Mouse (Mus musculus) frontal cortex, postnatal 36 days (tissue): ENCODE results near the gene Wdr82.
"Not testable (repeated sequence)": the region's sequence is repeated elsewhere in the genome, so short reads cannot be mapped to it uniquely, and the experiment has no call there.

Experiments
- DNase-seq, 2 experiments: peaks; one replicate each; pipeline ENCODE4 v3.0.0; 2022; ENCODE audit warnings: low spot score in 2 of 2

Gene Wdr82

DNA sequence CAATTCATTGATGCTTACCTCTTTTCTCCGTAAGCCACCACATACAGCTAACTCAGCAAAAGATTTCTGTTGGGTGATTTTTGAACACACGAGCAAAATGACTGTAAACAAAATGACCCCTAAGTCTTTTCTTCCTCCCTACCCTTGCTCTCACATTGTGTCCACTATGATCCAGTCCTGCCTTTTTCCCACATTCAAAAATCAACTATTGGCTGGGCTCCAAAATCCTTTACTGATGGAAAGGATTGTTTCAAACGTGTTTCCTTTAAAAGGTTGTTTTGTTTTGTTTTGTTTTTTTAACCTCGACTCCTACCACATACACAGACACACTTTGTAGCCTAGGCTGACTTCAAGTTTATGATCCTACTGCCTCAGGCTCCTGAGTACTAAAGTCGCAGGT lies 10.3 kb upstream of the Wdr82 start:
- no peak for DNase-seq

DNA sequence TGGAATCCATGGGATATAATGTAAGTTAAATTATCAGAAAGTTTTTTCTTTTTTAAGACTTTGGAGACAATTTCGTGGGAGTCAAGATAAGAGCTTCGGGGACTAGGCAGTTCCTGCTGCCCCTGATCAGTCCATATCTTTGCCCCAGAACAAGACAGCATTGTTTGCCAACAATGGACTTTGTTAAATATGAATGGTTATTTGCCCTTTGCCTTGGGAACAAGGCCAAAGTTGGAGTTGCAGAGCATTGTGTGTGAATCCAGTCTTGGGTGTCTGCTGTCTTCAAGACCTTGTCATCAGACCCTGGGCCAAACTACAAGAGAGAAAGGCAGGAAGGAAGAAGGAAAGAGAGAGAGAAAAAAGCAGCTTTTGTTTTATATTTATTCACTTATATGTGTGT lies 4.0 kb upstream of the Wdr82 start:
- DNase-seq, result no peak

DNA sequence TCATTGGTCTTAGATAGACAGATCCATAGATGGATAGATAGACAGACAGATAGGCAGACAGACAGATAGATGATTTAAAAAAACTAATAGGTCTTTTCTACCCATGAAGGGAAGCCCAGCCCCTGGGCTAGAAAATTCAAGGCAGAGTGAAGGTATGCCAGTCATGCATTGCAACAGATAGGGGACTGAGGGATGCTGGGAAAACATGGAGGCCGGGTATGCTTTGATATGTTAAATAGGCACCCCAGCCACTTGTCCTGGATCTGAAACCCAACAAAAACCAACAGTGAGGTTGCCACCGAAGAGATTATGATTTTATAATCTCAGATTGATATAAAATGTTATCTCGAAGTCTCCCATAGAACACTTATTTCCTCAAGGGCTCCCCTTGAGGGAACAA lies 3.5 kb upstream of the Wdr82 start:
- DNase-seq, result no peak

GRCm38 (mm10) chr9:106167703-106168102 lies 3.0 kb upstream of the Wdr82 start:
- DNase-seq, result no peak

GRCm38 (mm10) chr9:106169006-106169405 lies 1.7 kb upstream of the Wdr82 start:
- DNase-seq, result not testable (repeated sequence)

- DNase-seq, result no peak
These were observed 811 bp upstream of the Wdr82 start for GRCm38 (mm10) chr9:106169917-106170316.

DNA sequence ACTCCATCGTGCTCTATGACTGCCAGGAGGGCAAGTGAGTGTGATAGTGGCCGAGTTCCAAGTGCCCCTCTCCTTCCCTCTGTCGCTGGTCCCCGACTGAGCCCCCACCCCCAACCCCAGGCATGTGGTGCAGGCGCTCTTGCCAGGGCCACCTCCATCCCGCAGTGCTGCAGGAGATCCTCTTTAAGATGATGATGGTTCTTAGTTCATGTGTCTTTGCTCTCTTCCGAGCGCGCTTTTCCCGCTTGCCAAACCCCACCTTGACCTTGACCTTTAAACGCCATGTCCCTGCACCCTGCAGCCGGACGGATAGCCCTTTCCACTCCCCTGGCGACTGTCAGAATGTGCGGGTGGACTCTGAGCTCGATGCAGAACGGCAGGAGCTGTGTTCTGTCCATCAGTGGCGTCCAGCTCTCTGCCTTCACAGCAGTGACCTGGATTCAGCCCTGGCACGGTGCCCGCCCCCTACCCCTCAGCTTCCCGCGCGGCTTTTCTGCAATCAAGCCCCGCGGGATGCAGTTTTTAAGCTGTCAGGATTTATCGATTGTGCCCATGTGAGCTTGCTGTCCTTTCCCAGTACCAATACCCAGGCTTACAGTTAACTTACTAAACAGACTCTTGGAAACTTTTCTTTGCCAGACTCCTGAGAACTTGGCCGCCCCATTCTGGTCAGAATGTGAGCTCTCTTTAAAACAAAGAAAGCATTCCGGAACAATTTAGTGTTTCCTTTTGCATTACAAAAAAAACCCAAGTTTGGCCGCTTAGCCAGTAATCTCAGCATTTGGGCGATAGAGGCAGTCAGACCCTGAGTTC lies 824 bp downstream of the Wdr82 start:
- peak; percentile 49 to 61 for DNase-seq

- no peak for DNase-seq
These were observed 1.8 kb downstream of the Wdr82 start for GRCm38 (mm10) chr9:106172527-106172926.

DNA sequence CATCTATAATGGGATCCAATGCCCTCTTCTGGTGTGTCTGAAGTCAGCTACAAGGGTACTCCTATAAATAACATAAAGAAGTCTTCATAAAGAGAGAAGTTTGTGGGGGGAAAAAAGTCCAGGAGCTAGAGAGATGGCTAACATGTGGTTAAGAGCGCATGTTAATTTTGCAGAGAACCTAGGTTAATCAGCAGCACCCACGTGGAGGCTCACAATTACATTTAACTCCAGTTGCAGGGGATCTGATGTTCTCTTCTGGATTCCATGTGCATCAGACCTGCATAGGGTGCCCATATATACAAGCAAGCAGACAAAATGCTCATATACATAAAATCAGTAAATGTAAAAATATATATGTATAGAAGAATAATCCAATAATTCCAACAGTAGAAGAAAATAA lies 2.6 kb downstream of the Wdr82 start:
- no peak for DNase-seq

- DNase-seq, result no peak
These were observed 4.9 kb downstream of the Wdr82 start for GRCm38 (mm10) chr9:106175552-106176200.

- no peak for DNase-seq
These were observed 6.0 kb downstream of the Wdr82 start for GRCm38 (mm10) chr9:106176769-106177168.

GRCm38 (mm10) chr9:106177799-106178198 lies 7.1 kb downstream of the Wdr82 start:
- no peak for DNase-seq

- DNase-seq, result no peak
These were observed 8.7 kb downstream of the Wdr82 start for GRCm38 (mm10) chr9:106179454-106179853.

DNA sequence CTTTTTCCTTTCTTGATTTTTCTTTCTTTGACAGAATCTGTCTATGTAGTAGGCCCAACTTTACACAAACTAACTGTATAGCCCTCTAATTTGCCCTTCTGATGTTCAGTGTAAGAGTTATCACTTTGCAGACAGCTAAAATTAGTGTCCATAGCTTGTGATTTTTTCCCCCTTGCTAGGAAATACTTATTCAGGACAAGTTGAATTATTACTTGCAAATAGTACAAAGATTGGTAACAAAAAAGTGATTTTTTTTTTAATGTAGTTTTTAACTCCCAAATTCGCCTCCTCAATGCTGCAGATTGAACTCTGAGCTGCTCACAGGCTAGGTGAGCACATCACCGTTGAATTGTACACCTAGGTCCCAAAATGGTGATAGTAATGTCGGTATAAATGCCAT lies 9.2 kb downstream of the Wdr82 start:
- no peak for DNase-seq

DNA sequence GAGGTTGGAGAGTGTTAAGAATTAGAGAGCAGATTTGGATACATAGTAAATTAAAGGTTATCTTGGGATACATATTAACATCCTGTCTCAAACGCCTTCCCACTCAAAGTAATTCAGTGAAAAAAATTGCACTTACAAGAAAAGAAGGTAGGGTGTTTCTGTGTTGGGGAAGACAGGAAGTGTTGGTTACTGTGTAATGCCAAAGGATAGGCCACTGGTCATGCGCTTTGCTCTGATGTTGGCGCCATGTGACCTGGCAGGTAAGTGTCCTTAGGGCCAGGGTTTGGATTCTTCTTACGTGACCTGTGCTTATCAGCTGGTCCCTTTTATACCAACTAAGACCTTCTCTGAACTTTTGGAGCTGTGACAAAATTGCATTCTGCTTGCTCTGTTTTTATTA lies 11.4 kb downstream of the Wdr82 start:
- no peak for DNase-seq

DNA sequence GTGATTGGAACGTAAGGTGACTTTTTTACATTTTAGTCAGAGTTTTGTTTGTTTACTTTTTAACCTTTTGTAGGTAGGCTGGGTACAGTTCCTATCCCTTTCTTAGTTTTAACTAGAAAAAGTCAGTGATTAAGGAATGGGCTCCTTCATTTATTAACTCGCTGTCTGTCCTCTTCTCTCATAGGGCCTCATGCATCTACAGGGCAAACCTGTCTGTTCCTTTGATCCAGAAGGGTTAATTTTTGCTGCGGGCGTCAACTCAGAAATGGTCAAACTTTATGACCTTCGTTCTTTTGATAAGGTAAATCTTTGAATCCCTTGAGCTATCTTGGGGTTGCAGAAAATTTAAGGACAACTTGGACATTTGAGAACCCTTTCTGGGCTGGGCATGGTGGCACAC lies 13.3 kb downstream of the Wdr82 start:
- no peak for DNase-seq

DNA sequence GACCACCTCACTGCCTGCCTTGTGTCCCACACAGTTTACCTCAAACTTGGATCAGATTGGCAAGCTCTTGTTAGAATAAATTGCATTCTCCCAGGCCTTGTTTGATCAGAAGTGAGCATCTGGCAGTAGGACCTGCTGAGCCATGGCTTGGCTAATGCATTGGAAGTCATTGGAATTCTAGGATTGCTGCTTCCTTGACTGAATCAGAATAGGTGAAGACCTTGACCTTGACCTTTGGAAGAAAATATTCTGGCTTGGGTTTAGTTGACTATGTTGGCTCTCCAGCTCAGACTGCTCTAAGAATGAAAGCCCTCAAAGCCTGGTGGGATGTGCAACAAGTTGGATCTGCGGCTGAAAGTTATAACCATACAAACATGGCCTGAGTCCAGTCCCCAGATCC lies 20.6 kb downstream of the Wdr82 start:
- no peak for DNase-seq

DNA sequence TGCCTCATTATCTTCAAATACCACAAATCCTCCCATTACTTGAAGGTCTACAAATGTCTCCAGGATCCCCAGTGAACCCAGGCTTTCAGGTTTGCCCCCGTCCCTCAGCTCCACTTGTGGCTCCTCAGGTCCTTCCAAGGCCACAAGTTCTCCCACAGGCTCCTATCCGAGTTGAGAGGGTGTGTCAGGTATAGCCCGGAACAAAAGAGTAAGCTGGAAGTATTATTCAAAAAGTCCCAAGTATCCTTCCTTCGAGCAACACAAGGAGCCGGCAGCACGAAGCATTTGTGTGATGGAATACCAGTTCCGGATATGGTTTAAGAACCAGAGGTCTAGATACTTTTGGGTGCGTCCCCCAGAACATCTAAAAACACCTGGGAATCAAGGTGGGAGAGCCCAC lies 21.3 kb downstream of the Wdr82 start:
- no peak for DNase-seq

GRCm38 (mm10) chr9:106192998-106193397 lies 22.3 kb downstream of the Wdr82 start:
- no peak for DNase-seq

DNA sequence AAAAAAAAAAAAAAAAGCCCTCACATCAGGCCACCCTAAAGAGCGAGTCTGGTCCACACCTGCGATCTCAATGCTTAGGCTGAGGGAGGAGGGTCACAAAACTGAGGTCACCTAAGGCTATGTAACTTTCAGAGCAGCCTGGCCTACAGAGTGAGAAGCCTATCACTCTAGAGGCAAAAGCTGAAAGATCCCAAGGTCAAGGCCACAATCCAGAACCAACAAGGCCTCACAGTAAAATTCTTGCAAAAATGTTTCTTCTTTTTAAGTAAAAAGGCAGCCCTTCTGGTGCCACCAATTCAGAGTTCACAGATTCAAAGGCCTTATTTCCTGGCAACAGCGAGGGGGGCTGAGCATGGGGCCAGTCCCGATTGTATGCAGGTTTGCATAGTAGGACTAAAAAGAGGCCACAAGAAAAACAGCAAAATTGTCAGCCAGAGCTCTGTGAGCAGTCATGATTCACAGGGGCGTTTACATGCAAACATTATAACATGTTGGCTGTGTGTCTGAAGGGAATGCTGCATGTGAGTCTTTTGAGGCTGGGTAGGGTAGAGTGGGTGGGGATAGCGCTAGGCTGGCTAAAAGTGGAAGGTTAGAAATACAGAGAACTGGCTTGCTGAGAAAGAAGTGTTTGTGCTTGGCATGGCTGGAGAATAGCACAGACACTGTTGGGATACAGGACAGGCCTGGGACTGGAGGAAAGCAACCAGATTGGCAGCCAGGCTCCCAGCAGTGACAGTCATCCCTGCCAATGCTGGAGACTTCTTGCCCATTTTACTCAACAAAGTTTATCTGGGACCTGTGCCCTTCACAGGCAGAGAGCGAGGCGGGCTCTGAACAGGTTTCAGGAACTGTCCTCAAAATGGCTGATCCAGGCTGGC lies 23.4 kb downstream of the Wdr82 start:
- no peak for DNase-seq

DNA sequence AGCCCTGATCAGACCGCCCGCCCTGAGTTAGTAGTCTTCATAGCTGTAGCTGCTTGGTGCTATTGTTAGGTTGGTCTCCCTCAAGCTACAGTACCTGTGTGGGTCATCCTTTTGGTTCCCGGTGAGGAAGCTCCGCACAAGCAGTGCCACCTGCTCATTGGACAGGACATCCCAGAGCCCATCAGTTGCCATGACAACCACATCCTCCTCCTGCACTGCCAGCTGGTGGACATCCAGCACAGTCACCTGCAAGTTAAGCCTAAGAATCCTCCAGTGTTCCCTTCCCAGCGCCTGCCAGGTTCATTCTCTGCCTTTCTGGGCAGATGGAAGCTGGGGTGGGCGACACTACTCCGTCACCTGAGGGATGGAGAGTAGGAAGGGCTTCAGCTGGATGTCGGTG lies 25.0 kb downstream of the Wdr82 start:
- DNase-seq, result no peak

GRCm38 (mm10) chr9:106197081-106197713 lies 26.5 kb downstream of the Wdr82 start:
- no peak for DNase-seq
